Mouse (Mus musculus) forebrain, embryonic 13.5 days (tissue): ENCODE measurements around the gene Gale. TPM values are rescaled to one million over a fixed set of nuclear protein-coding genes. Genes with fewer than 3 reads are reported as not detected.

ENCODE experiments used
- ATAC-seq: fragments of 200-750 bp; cut with Nextera tagmentation; 2 replicates; pipeline ENCODE4 v1.8.0; 2017
- H3K27ac ChIP-seq: fragments of 300-500 bp; sonication (generic); 2 replicates; pipeline ENCODE4 v1.5.1; 2015; ENCODE audit warnings: inconsistent platforms, mild to moderate bottlenecking, moderate library complexity
- H3K27me3 ChIP-seq: fragments of 300-500 bp; sonication (generic); 2 replicates; pipeline ENCODE4 v1.6.1; 2015; ENCODE audit warnings: mild to moderate bottlenecking, inconsistent platforms
- H3K36me3 ChIP-seq: fragments of 300-500 bp; sonication (generic); 2 replicates; pipeline ENCODE4 v1.6.1; 2015; ENCODE audit warnings: mild to moderate bottlenecking, inconsistent platforms; ENCODE audit not compliant: poor library complexity, severe bottlenecking
- H3K4me1 ChIP-seq: fragments of 300-500 bp; sonication (generic); 2 replicates; pipeline ENCODE4 v1.6.1; 2015; ENCODE audit warnings: inconsistent platforms
- H3K4me2 ChIP-seq: fragments of 300-500 bp; sonication (generic); 2 replicates; pipeline ENCODE4 v1.6.1; 2015; ENCODE audit warnings: inconsistent platforms, mild to moderate bottlenecking, moderate library complexity
- H3K4me3 ChIP-seq: fragments of 300-500 bp; sonication (generic); 2 replicates; pipeline ENCODE4 v1.5.1; 2015; ENCODE audit warnings: mild to moderate bottlenecking, inconsistent platforms
- H3K9ac ChIP-seq: fragments of 300-500 bp; sonication (generic); 2 replicates; pipeline ENCODE4 v1.6.1; 2015; ENCODE audit warnings: mild to moderate bottlenecking, inconsistent platforms
- H3K9me3 ChIP-seq: fragments of 300-500 bp; sonication (generic); replicated peaks from 2 replicates; pipeline ENCODE4 v1.6.1; 2016; ENCODE audit warnings: inconsistent platforms
- WGBS: fragments of 180-500 bp; shearing (Covaris S2); methylation state at CpG from one replicate; pipeline ENCODE4 v1.1.7; 2015; 5-methylcytosine and 5-hydroxymethylcytosine counted together
- polyA plus RNA-seq: library from polyadenylated mRNA; unstranded; fragments of >200 nt; fragmentation: Nextera tagmentation; extraction: Ambion mirVana; gene quantifications from 2 replicates; pipeline ENCODE4 v1.2.1, GENCODE M21; 2015

The Gale gene
- 28.7 and 33.6 TPM in 2 replicates for polyA plus RNA-seq

- under 1% methylated on average over 56 of the region's 56 CpGs for WGBS
- H3K36me3 ChIP-seq = peaks cover 62% of the 10 kb centered on the region
- peak within 1 kb of the TSS; percentile 75 for H3K27ac ChIP-seq
- peak within 1 kb of the TSS; percentile 76 for H3K4me3 ChIP-seq
- H3K9ac ChIP-seq = peak within 1 kb of the TSS; percentile 84
- no peaks in the 10 kb centered on the region for H3K9me3 ChIP-seq
- H3K27me3 ChIP-seq = no peaks in the 10 kb centered on the region
- H3K4me1 ChIP-seq = peaks cover 21% of the 10 kb centered on the region
- ATAC-seq = peak; percentile 94
- H3K4me2 ChIP-seq = peak within 1 kb of the TSS; percentile 87
Observed at GRCm38 (mm10) chr4:135963457-135964193, at the start of gene Gale. TSS of gene Gale (plus strand) at chr4:135963727.

- no peak overlapping the region for H3K27ac ChIP-seq
- no peak overlapping the region for H3K4me2 ChIP-seq
- no peaks in the 10 kb centered on the region for H3K9me3 ChIP-seq
- H3K9ac ChIP-seq = no peak overlapping the region
- ATAC-seq = no peak
- 90% methylated on average over 13 of the region's 13 CpGs for WGBS
- H3K4me3 ChIP-seq = no peak overlapping the region
- peaks cover 2% of the 10 kb centered on the region; the same call in 1 of the 2 replicates for H3K36me3 ChIP-seq
- no peaks in the 10 kb centered on the region for H3K27me3 ChIP-seq
- peaks cover 17% of the 10 kb centered on the region for H3K4me1 ChIP-seq
Observed at GRCm38 (mm10) chr4:135918635-135919279, 44.8 kb upstream of the Gale start.

- Histone ChIP-seq H3K9me3 (no peaks in the 10 kb centered on the region), H3K27ac (no peak overlapping the region), H3K27me3 (no peaks in the 10 kb centered on the region), H3K4me2 (no peak overlapping the region), H3K4me1 (peaks cover 17% of the 10 kb centered on the region), H3K4me3 (no peak overlapping the region), H3K36me3 (peaks cover 6% of the 10 kb centered on the region), H3K9ac (no peak overlapping the region)
- ATAC-seq = no peak
- WGBS = 95% methylated on average over 3 of the region's 3 CpGs
Observed at GRCm38 (mm10) chr4:135919280-135919639, 44.3 kb upstream of the Gale start.

GRCm38 (mm10) chr4:135920304-135921241 lies 43.0 kb upstream of the Gale start, which contains the start of gene Fuca1:
TSS of gene Fuca1 (plus strand) at chr4:135920735.
- H3K4me2 ChIP-seq = peak within 1 kb of the TSS; percentile 88
- H3K4me1 ChIP-seq = peaks cover 17% of the 10 kb centered on the region
- peak within 1 kb of the TSS; percentile 82 for H3K4me3 ChIP-seq
- ATAC-seq = peak; percentile 97
- peaks cover 14% of the 10 kb centered on the region for H3K36me3 ChIP-seq
- 2% methylated on average over 60 of the region's 60 CpGs for WGBS
- H3K27me3 ChIP-seq = no peaks in the 10 kb centered on the region
- peak within 1 kb of the TSS; percentile 78 for H3K9ac ChIP-seq
- H3K9me3 ChIP-seq = no peaks in the 10 kb centered on the region
- peak within 1 kb of the TSS; percentile 78 for H3K27ac ChIP-seq

- H3K27ac ChIP-seq = no peak overlapping the region
- H3K4me3 ChIP-seq = peak overlapping the region; percentile 82
- ATAC-seq = 0 out of 2 replicates have a peak, but pooled peaks have one; percentile 5
- 7% methylated on average over 26 of the region's 26 CpGs for WGBS
- H3K4me2 ChIP-seq = peak overlapping the region; percentile 88
- no peaks in the 10 kb centered on the region for H3K27me3 ChIP-seq
- H3K9me3 ChIP-seq = no peaks in the 10 kb centered on the region
- peaks cover 17% of the 10 kb centered on the region for H3K4me1 ChIP-seq
- peaks cover 21% of the 10 kb centered on the region for H3K36me3 ChIP-seq
- H3K9ac ChIP-seq = peak overlapping the region; percentile 78
Observed at GRCm38 (mm10) chr4:135921257-135922120, 42.0 kb upstream of the Gale start.

GRCm38 (mm10) chr4:135922190-135922589 lies 41.3 kb upstream of the Gale start:
- no peak overlapping the region for H3K27ac ChIP-seq
- no peak for ATAC-seq
- 90% methylated on average over 1 of the region's 1 CpGs for WGBS

DNA sequence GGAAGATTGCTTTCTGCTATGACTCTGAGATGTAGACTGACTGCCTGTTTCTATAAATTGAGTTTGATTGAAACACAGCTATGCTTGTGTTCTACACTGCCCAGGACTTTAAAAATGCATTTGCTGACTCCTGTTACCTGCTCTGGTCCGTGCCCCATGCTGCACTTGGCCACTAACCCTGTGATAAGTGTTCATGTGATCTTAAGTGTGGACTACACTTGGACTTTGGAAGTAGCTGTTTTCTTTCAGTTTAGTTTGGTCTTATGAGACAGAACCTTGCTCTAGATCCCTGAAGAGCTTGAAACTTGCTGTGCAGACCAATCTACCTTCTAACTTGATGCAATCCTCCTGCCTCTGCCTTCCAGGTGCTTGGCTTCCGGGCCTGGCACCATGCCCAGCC lies 39.1 kb upstream of the Gale start:
- Histone ChIP-seq H3K4me2 (no peak overlapping the region), H3K27ac (no peak overlapping the region)

More at GRCm38 (mm10) chr4:135922190-135922589, 41.3 kb upstream of the Gale start:
- Histone ChIP-seq H3K4me3 (no peak overlapping the region), H3K36me3 (peaks cover 21% of the 10 kb centered on the region), H3K4me2 (peak overlapping the region; percentile 88), H3K27me3 (no peaks in the 10 kb centered on the region), H3K9ac (no peak overlapping the region), H3K9me3 (no peaks in the 10 kb centered on the region), H3K4me1 (peaks cover 17% of the 10 kb centered on the region)

GRCm38 (mm10) chr4:135925341-135925740 lies 38.2 kb upstream of the Gale start:
- Histone ChIP-seq H3K4me1 (peaks cover 17% of the 10 kb centered on the region), H3K27me3 (no peaks in the 10 kb centered on the region), H3K36me3 (peaks cover 23% of the 10 kb centered on the region), H3K4me3 (no peak overlapping the region), H3K27ac (no peak overlapping the region), H3K9ac (no peak overlapping the region), H3K4me2 (no peak overlapping the region), H3K9me3 (no peaks in the 10 kb centered on the region)
- no peak for ATAC-seq
- 91% methylated on average over 5 of the region's 5 CpGs for WGBS

More for the DNA sequence above, 39.1 kb upstream of the Gale start:
- Histone ChIP-seq H3K4me1 (peaks cover 17% of the 10 kb centered on the region), H3K9me3 (no peaks in the 10 kb centered on the region), H3K27me3 (no peaks in the 10 kb centered on the region), H3K4me3 (no peak overlapping the region), H3K9ac (no peak overlapping the region), H3K36me3 (peaks cover 21% of the 10 kb centered on the region)
- 92% methylated on average over 2 of the region's 2 CpGs for WGBS
- no peak for ATAC-seq

DNA sequence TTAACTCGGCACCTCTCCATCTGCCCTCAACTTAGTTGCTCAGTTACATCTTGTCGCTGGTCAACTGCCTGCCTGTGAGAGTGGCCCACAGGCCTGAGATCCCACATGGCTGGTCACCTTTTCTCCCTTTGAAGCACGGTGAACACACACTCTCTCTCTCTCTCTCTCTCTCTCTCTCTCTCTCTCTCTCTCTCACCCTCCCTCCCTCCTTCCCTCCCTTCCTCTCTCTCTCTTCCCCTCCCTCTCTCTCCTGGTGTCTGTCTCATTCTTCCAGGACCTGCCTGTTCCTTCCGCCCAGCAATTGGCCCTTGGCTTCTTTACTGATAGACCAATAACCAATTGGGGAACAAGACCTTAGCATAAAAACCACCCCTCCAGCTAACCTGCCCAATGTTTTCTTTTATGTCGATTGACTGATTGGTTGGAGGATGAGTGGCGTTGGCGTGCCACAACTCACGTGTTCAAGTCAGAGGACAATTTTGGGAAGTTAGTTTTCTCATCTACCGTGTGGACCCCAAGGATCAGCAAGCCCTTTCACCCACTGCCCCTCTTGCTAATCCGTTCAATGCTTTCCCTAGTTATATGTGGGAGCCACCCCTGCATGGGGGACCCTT lies 37.2 kb upstream of the Gale start:
- no peak for ATAC-seq
- Histone ChIP-seq H3K9ac (no peak overlapping the region), H3K36me3 (peaks cover 31% of the 10 kb centered on the region), H3K27me3 (no peaks in the 10 kb centered on the region), H3K27ac (no peak overlapping the region), H3K9me3 (no peaks in the 10 kb centered on the region), H3K4me1 (peaks cover 15% of the 10 kb centered on the region), H3K4me2 (no peak overlapping the region), H3K4me3 (no peak overlapping the region)
- 91% methylated on average over 10 of the region's 10 CpGs for WGBS

DNA sequence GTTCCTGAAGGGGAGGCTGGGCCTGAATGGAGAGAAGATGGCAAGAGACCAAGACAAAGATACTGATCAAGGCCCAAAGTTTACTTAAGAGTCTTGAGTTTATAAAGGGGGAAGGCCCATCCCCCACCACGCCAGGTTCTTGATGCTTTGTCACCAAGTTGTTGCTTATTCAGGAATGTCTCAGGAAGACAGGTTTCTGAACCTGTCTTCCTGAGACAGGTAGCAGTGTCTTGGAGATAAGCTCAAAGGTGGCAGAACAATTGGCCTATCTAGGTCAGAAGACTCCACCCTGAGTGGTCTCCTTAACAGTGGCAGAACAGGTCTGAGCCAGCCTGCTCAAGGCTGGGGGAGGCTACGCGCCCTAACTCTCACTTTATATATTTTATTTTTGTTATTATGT lies 36.7 kb upstream of the Gale start:
- 100% methylated on average over 3 of the region's 3 CpGs for WGBS
- no peaks in the 10 kb centered on the region for H3K9me3 ChIP-seq
- H3K27me3 ChIP-seq = no peaks in the 10 kb centered on the region
- H3K9ac ChIP-seq = no peak overlapping the region
- no peak overlapping the region for H3K4me2 ChIP-seq
- no peak for ATAC-seq
- no peak overlapping the region for H3K27ac ChIP-seq
- no peak overlapping the region for H3K4me3 ChIP-seq
- peaks cover 10% of the 10 kb centered on the region for H3K4me1 ChIP-seq
- peaks cover 32% of the 10 kb centered on the region for H3K36me3 ChIP-seq

DNA sequence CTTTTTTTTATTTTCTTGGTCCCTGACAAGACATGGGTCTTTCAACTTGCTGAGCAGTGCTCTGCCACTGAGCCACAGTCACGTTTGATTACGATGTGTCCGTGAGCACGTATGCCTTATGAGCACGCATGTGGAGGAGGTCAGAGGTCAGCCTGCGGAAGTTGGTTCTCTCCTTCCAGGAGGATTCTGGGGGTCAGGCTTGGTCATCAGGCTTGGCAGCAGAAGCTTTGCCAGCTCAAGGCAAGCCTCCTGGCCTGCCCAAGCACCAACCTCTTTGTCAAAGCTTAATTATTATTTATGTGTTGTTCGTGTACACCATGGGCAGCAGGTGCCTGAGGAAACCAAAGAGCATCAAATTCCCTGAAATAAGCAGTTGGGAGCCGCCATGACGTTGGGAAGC lies 35.2 kb upstream of the Gale start:
- H3K27me3 ChIP-seq = no peaks in the 10 kb centered on the region
- no peak overlapping the region for H3K4me2 ChIP-seq
- no peak overlapping the region for H3K4me3 ChIP-seq
- no peak overlapping the region for H3K27ac ChIP-seq
- ATAC-seq = no peak
- WGBS = 85% methylated on average over 9 of the region's 9 CpGs
- peaks cover 41% of the 10 kb centered on the region for H3K36me3 ChIP-seq
- H3K9ac ChIP-seq = no peak overlapping the region
- H3K9me3 ChIP-seq = no peaks in the 10 kb centered on the region
- H3K4me1 ChIP-seq = no peaks in the 10 kb centered on the region
